Mouse (Mus musculus): ENCODE data around the gene Gm14548.
"Not testable (repeated sequence)": the region's sequence is repeated elsewhere in the genome, so short reads cannot be mapped to it uniquely, and the experiment has no call there.

Gm14548 gene

DNA sequence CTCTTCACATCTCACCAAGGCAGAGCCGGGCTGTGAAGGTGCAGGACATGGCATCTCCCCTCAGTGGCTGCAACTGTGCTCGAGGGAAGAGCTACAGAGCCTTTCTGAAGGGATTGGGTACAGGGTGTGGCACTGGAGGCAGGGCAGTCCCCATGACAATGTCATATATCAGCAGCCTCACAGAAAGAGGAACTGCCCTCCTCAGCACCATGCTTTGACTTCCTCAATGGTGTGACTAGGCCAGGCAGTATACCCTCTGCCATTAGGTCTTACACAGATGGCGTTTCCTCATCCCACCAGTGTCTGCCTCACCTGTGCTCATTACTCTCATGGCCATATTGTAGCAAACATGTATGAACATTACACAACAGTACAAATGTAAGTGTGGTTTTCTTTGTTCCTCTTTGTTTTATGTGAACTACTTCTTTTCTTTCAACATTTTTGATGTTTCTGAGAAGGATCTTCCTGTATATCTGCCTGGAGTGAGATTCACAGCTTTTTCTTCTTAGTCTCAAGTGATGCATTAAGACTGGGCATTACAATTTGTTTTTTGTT lies at the start of gene Gm14548:
TSS of gene Gm14548 (minus strand) at position 85 of the 555 bp plus-strand sequence.
- DNase-seq (ENCODE audit: low read depth) = not testable (repeated sequence)

DNA sequence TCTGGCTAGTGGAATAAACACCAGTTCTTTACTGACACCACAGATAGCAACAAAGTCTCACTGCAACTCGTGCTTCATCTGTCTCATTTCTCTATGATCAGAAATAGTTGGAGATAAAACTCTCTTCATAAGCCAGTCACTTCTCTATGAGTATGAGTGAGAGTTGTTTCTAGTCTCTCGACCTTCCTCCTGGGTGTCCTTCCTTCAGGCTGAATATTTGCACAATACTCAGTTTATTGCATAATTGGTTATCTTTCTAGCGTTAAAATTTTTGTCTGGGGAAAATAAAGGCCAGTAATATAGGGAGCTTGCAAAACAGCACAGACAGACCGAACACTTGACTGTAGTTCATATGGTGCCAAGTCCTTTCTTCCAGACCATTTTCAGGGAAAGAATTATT lies 48.2 kb upstream of the Gm14548 start:
- DNase-seq (ENCODE audit: low read depth) = no peak

DNA sequence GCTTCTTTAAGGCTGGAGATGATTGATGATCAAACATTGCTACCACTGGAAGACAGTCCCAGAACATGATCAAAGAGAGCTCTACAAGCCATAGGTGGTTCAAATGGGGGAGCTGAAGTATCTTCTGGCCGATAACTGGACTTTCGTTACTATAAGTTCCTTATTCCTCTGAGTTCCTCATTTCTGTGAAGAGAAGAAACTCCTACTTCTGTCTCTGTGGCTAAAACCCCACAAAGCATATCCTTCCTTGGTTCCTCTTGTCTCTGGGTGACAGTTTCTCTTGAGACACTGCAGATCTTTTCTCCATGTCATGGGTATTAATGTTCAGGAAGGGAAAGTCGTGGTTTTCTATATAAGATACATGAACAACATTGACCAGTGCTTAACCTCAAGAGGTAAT lies 43.0 kb upstream of the Gm14548 start:
- DNase-seq (ENCODE audit: low read depth) = no peak

DNA sequence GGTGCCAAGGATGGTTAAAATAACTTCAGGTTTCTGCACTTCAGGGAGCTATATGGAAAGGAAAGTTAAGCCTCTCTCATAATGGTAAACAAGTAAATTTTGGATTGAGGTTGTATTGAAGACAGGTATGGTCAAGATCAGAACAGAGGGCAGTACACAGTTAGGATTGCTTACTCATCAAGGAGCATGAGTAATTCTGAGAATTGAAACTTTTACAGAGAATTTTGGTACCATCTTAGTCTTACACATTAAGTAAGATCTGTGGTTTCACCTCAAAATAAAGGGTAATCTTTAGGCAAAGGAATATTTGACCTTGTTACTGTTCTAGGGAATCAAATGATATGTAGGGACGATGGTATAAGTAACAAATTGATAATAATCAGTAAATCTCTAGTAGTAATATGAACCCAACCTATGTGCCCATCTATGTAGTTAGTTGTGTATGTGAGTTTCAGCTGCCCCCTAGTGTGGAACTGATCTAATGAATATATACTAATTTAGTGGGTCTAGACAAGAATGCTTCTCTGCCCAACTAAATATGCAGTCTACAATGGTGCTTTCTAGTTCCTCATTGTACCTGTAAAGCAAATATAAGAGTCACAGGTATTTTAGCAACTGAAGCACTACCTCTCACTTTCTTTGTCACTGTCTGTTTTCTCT lies 42.1 kb upstream of the Gm14548 start:
- DNase-seq (ENCODE audit: low read depth) = no peak

DNA sequence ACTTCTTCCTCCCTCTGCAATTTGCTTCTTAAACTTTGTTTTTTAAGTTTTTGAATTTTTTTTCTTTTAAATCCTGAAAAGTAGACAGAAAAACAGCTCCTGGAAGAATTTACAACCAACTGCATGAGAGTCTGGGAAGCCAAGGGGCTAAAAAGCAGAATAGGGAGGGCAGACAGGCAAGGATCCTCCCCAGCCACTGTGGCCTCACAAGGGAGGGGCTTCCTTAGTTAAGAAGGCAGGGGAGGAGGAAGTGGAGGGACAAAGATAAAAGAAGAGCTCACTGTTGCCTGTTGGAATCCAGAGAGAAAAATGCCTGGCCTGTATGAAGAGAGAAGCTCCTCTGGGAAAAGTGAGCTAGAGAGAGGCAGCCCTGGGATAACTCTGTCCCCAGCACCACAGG lies 37.6 kb upstream of the Gm14548 start:
- DNase-seq (ENCODE audit: low read depth) = not testable (repeated sequence)

DNA sequence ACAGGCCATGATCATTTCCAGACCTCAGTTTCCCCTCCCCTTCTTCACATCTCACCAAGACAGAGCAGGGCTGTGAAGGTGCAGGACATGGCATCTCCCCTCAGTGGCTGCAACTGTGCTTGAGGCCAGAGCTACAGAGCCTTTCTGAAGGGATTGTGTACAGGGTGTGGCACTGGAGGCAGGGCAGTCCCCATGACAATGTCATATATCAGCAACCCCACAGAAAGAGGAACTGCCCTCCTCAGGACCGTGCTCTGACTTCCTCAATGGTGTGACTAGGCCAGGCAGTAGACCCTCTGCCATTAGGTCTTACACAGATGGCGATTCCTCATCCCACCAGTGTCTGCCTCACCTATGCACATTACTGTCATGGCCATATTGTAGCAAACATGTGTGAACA lies 17.5 kb upstream of the Gm14548 start, which contains the start of gene Lilra6:
TSS of gene Lilra6 (minus strand) at position 117 of the 400 bp plus-strand sequence.
- not testable (repeated sequence) for DNase-seq (ENCODE audit: low read depth)

DNA sequence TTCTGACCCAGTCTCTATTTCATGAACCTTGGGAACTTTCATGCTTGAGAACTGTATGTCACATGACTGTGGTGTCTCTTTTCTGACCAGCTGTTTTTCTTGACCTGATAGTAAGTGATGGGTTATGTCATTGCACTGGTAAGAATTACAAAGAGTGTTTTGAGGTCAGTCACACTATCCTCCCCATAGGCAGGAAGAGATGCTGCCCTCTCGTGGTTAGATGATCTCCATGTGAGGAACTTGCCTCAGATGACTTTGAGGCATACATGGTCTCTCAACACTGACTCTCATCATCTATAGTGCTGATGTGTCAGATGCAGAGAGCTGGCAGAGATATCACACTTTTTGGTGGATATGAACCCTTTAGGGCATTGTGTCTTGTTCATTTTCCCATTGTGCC lies 5.8 kb upstream of the Gm14548 start:
- no peak for DNase-seq (ENCODE audit: low read depth)

DNA sequence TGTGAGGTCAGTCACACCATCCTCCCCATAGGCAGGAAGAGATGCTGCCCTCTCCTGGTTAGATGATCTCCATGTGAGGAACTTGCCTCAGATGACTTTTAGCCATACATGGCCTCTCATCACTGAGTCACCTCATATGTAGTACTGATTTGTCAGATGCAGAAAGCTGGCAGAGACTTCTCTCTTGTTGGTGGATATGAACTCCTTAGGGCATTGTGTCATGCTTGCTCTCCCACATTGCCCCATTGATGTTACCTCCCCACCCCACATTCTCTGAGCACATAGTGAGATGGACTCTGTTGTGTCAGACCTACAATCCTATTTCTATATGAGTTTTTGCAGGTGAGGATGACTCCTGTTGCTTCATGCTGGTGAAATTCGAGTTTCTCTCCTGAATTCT lies 22.9 kb downstream of the Gm14548 start:
- DNase-seq (ENCODE audit: low read depth) = not testable (repeated sequence)

DNA sequence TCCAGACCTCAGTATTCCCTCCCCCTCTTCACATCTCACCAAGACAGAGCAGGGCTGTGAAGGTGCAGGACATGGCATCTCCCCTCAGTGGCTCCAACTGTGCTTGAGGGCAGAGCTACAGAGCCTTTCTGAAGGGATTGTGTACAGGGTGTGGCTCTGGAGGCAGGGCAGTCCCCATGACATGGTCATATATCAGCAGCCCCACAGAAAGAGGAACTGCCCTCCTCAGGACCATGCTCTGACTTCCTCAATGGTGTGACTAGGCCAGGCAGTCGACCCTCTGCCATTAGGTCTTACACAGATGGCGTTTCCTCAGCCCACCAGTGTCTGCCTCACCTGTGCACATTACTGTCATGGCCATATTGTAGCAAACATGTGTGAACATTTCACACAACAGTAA lies 53.0 kb downstream of the Gm14548 start, which contains the start of gene Pira2:
TSS of gene Pira2 (minus strand) at position 101 of the 400 bp plus-strand sequence.
- DNase-seq (ENCODE audit: low read depth) = not testable (repeated sequence)

DNA sequence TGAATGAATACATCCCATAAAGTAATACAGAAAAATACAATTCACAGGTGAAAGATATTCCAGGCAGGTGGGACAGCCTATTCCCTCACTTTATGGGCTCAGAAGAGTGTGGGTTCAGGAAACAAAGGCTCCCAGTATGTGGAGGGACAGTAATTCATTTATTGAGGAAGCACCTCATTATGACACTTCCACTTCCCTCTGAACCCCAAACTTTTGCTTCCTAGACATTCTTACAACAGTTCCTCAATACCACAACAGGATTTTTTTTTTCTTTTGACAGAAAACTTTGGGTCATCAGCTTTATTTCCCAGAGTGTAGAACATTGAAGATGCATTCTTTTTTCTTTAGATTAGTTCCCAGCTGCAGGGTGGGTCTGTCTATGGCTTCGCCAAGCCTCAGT lies 60.1 kb downstream of the Gm14548 start:
- DNase-seq (ENCODE audit: low read depth) = not testable (repeated sequence)
